Mouse (Mus musculus): ENCODE results near the gene Retnlg. TPM values are rescaled to one million over a fixed set of nuclear protein-coding genes. Genes with fewer than 3 reads are reported as not detected.

The Retnlg gene
- total RNA-seq, 2 experiments from 2014 or later = not detected

- no peak overlapping the region for H3K4me3 ChIP-seq
- TF ChIP-seq CTCF (conservative IDR thresholded peaks at IDR 0.05) = no peak
- DNase-seq (ENCODE audit: low spot score in 2 of 2) = no peak
Measured at GRCm38 (mm10) chr16:48899868-48900267, 27.4 kb downstream of the Retnlg start.

GRCm38 (mm10) chr16:48911184-48911583 is 38.8 kb downstream of the Retnlg start:
- TF ChIP-seq CTCF (conservative IDR thresholded peaks at IDR 0.05) = no peak
- no peak overlapping the region for H3K27ac ChIP-seq
- no peak overlapping the region for H3K4me3 ChIP-seq

More at GRCm38 (mm10) chr16:48899868-48900267, 27.4 kb downstream of the Retnlg start:
- H3K27ac ChIP-seq = no peak overlapping the region

GRCm38 (mm10) chr16:48913206-48913605 is 40.8 kb downstream of the Retnlg start:
- no peak for DNase-seq (ENCODE audit: low spot score in 2 of 2)
- H3K4me3 ChIP-seq = no peak overlapping the region
- no peak for TF ChIP-seq CTCF (conservative IDR thresholded peaks at IDR 0.05)
- no peak overlapping the region for H3K27ac ChIP-seq

More at GRCm38 (mm10) chr16:48911184-48911583, 38.8 kb downstream of the Retnlg start:
- no peak for DNase-seq (ENCODE audit: low spot score in 2 of 2)

- Histone ChIP-seq H3K27ac (no peak overlapping the region), H3K4me3 (no peak overlapping the region)
- no peak for TF ChIP-seq CTCF (conservative IDR thresholded peaks at IDR 0.05)
- no peak for DNase-seq (ENCODE audit: low spot score in 2 of 2)
Measured at GRCm38 (mm10) chr16:48923724-48924123, 51.3 kb downstream of the Retnlg start.

Other genes starting within 250 kb of the Retnlg start
- under 1 TPM in 1 of 2 experiments, not detected in 1; 0.44 TPM for gene Trat1, start 100.6 kb upstream of the Retnlg start, total RNA-seq (2021)
- gene Retnlb, start 55.8 kb upstream of the Retnlg start, total RNA-seq (2021) = not detected
- gene Retnla, start 30.1 kb upstream of the Retnlg start, total RNA-seq (2021) = not detected
- gene Dzip3, start 121.5 kb downstream of the Retnlg start, total RNA-seq (2021) = 10 to 100 TPM; 83.7 to 84.5 TPM
- gene Cip2a, start 121.6 kb downstream of the Retnlg start, total RNA-seq (2021) = 1 to 10 TPM; 2.1 to 2.6 TPM
- gene Myh15, start 184.9 kb downstream of the Retnlg start, total RNA-seq (2021) = under 1 TPM; 0.47 to 0.77 TPM

Data from layer of hippocampus, adult 2 months (tissue).